Mouse (Mus musculus) testis, postnatal 14 days (tissue): ENCODE data around the gene Ccnt2.
"Not testable (repeated sequence)": the region's sequence is repeated elsewhere in the genome, so short reads cannot be mapped to it uniquely, and the experiment has no call there.

ENCODE experiments used
- DNase-seq: peaks from one replicate; pipeline ENCODE4 v3.0.0; 2021; ENCODE audit warnings: low spot score

Gene Ccnt2

GRCm38 (mm10) chr1:127773803-127774500, at the start of gene Ccnt2:
Ccnt2 (plus strand) TSS chr1:127774164.
- DNase-seq, result peak; percentile 100

GRCm38 (mm10) chr1:127729096-127729495, 44.9 kb upstream of the Ccnt2 start, which contains the start of gene Acmsd:
Acmsd (plus strand) TSS chr1:127729413.
- DNase-seq, result no peak

- DNase-seq, result no peak
Measured at GRCm38 (mm10) chr1:127731086-127731485, 42.9 kb upstream of the Ccnt2 start.

DNA sequence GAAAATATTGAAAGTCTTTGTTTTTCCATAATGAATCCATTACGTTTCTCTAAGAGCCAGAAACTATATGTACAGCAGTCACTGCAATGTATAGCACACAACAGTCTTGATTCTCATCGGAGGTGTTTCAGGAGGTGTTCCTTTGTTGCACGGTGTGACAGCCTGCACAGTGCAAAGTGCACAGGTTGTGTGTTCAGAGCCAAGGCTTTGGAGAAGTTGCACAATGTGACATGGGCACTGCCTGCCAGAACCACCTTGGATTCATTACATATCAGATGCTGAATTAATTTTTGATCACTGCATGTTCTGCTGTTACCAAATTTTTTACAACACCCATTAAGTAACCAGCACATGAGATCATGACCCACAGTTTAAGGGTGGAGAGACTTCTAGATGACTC, 41.5 kb upstream of the Ccnt2 start:
- no peak for DNase-seq

- no peak for DNase-seq
Measured at GRCm38 (mm10) chr1:127732841-127733240, 41.1 kb upstream of the Ccnt2 start.

DNA sequence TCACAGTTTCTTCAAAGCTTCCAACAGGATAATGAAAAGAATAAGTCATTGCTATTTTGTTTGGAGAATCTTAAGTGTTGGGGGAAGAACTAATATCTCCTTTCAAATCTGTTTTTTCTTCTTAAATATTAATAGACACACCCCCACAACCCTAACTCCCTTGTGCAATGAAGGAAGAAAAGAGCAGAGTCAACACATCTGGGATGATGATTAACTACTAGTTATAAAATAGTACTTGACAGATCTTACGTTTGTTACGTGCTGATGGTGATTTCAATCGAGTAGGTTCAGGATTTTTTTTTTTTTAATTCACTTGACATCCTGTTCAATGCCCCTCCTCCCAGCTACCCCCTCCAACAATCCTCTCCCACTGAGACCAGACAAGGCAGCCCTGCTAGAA, 38.6 kb upstream of the Ccnt2 start:
- DNase-seq, result no peak

- no peak for DNase-seq
Measured at GRCm38 (mm10) chr1:127750401-127751102, 23.4 kb upstream of the Ccnt2 start.

DNA sequence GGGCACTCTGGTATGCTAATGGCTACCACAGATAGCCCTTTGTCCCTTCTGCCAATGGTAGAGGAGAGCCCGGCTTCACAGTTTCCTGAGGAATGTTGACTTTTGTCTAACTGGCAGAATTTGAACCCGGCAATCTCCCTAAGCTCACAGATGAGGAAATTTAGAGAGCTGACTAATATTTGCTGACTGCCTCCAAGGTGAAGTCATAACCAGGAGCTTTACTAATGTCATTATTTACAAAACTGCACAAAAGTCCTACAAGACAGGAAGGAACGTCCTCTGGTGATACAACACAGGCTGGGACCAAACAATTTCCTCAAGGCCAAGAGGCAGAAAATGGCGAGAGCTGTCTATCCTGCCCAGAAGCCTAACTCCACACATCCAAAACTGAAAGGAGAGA, 18.2 kb upstream of the Ccnt2 start:
- no peak for DNase-seq

GRCm38 (mm10) chr1:127756331-127757163, 17.4 kb upstream of the Ccnt2 start:
- DNase-seq, result no peak

DNA sequence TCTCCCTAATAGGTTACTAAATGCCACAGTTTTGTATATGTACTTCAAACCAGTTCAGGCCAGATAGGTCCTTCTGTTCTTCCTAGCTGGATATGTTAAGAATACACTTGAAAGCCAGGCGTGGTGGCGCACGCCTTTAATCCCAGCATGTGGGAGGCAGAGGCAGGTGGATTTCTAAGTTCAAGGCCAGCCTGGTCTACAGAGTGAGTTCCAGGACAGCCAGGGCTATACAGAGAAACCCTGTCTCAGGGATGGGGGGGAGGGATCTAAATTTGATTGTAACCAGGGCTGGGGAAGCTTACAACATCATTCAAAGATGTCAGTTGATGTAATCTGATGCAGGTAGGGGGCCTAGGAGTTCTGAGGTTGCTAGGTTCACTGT, 16.8 kb upstream of the Ccnt2 start:
- not testable (repeated sequence) for DNase-seq

GRCm38 (mm10) chr1:127765468-127765867, 8.5 kb upstream of the Ccnt2 start:
- no peak for DNase-seq

- DNase-seq, result no peak
Measured at GRCm38 (mm10) chr1:127766741-127767140, 7.2 kb upstream of the Ccnt2 start.

DNA sequence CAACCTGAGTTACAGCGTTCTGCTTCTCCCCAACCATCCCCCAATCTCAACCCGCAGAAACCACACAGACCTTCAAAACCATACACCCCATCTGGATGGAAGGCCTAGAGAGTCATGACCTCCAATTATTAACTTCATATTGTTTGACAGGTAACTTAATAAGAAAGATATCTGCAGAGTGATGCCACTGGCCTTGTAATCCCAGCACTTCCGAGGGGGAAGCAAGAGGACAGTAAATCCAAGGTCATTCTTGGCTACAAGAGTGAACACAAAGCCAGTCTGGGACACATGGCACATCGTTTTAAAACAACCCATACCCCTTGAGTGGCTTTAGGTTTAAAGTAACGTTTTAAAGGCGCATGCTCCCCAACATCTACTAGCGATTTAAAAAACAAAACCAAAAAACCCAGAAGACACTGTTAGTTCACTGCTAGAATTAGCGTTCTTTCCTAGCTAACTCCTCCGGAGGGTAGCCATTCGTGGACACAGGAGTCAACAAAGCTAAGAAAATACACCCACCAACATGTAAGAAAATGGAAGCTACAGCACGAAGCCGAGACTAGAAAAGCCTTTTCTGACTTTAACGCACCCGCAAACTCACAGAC, 664 bp upstream of the Ccnt2 start:
- peak; percentile 15 for DNase-seq

GRCm38 (mm10) chr1:127774501-127774880, 527 bp downstream of the Ccnt2 start:
- DNase-seq, result peak; percentile 74

DNA sequence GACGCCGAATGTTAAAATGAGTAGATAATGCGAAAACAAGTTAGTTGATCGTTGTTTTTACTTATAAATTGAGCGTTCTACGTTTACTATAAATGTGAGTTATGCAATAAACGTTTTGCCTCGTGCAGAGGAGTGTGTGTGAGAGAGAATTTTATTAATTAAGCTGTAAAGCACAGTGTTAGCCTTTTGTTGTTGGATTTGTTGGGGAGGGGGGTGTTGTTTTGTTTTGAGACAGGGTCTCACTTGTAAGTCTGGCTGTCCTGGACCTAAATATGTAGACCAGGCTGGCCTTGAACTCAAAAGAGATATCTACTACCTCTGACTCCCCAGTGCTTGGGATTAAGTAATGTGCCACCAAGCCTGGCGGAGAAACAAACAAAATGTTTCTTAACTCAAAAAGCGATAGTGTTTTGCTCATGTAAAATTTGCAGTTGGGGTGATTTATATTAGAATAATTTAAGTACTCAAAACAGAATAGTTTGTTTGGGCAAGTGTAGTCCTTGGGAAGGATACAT, 1.3 kb downstream of the Ccnt2 start:
- no peak for DNase-seq

DNA sequence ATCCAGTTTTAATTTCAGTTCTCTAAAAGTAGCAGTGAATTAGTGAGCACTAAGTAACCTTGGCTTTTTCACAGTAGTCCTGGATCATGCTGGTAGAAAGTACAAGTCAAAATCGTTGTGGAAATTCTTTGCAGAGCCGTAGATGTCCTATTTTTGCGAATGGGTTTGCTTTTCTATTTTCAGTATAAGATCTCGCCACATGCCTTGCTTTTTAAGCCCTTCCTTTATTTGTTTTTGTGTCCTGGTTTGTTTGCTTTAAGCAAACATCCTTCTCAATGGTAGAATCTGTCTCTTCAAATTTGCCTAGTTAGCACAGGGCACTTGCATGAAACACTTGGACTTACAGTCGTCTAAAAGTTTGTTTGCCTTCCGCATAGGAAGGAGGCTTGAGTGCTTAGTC, 2.3 kb downstream of the Ccnt2 start:
- no peak for DNase-seq

GRCm38 (mm10) chr1:127778611-127779010, 4.6 kb downstream of the Ccnt2 start:
- DNase-seq, result no peak

DNA sequence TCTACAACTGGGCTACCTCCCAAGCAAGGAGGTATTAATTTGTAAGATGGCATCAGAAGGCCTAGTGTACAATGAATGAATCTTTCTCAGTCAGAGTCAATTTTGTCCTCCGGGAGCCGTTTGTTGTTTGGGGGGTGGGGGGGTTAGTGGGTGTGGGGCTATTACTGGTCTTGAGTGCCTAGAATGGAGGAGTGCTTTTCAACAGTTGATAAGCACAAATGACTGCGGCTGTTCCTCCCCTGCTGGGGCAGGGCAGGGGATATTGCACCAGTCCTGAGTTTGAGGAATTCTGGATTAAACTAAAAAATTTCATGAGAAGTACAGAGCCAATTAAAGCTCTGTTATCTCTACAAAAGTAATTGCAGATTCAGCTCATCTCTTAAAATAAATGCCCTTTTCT, 6.2 kb downstream of the Ccnt2 start:
- DNase-seq, result no peak

- DNase-seq, result no peak
Measured at GRCm38 (mm10) chr1:127780849-127781248, 6.9 kb downstream of the Ccnt2 start.

- DNase-seq, result no peak
Measured at GRCm38 (mm10) chr1:127783862-127784261, 9.9 kb downstream of the Ccnt2 start.

- DNase-seq, result no peak
Measured at GRCm38 (mm10) chr1:127785882-127786281, 11.9 kb downstream of the Ccnt2 start.

DNA sequence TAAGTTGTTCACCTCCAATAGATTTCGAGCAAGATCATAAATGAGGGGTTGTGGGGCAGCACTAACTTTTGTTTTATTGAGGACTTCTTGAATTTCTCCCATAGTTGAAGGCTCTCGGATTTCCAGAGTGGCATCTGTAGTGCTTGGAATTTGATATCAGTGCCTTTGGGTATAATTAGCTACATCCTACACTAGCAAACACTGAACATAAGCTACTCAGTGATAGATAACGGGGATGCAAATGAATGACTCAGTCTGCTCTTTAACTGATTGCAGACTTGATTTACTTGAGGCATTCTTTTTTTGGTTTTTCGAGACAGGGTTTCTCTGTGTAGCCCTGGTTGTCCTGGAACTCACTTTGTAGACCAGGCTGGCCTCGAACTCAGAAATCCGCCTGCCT, 15.0 kb downstream of the Ccnt2 start:
- DNase-seq, result no peak
